ENCODE assay signal across 8 mouse cellular contexts in the genomic region with DNA sequence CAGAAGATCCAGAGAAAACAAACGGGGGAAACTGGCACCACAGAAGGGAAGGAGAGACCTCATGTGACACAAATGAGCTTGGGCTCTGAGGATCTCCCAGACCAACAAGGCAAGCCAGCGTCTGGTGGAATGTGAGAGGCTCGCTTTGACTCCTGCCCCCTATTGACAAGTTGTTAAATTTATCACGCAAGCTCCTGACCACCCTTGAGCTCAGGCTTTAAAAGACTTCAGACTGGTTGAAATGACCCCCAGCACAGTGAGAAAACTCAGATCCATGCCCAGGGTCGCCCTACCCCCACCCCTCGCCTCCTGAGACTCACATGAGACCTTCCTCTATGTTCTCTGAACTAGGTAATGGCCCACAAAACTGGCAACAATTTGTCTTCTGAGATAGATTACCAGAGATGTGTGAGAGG. TPM values are rescaled to one million over a fixed set of nuclear protein-coding genes. Genes with fewer than 3 reads are reported as not detected.
DNase-seq lines count a peak whose midpoint lies in the region; ATAC-seq lines count a peak whose summit lies in the region.

Gene B230217C12Rik (plus strand): TSS at position 242 of the 416 bp plus-strand sequence.

- peak; percentile 49 for ATAC-seq in hindbrain, embryonic 11.5 days (ENCODE audit: low FRiP score)
- ATAC-seq in liver, embryonic 13.5 days (ENCODE audit: low read depth) = no peak
- ATAC-seq in neural tube, embryonic 14.5 days (ENCODE audit: low read depth) = peak; percentile 53

- H3K27ac ChIP-seq in hindbrain, embryonic 11.5 days (ENCODE audit: low read depth, low read length) = peak within 1 kb of the TSS; percentile 78
- H3K27ac ChIP-seq in liver, embryonic 13.5 days = no peak within 1 kb of the TSS
- H3K27ac ChIP-seq in neural tube, embryonic 14.5 days (ENCODE audit: low read depth, low read length) = peak within 1 kb of the TSS; percentile 76

- H3K36me3 ChIP-seq in hindbrain, embryonic 11.5 days (ENCODE audit: control insufficient read depth, insufficient read depth, low read length) = no peaks in the 10 kb centered on the region; the same call in 1 of the 2 replicates
- H3K36me3 ChIP-seq in liver, embryonic 13.5 days = peaks cover 12% of the 10 kb centered on the region
- peaks cover 10% of the 10 kb centered on the region; the same call in 1 of the 2 replicates for H3K36me3 ChIP-seq in neural tube, embryonic 14.5 days (ENCODE audit: control insufficient read depth, insufficient read depth, low read length)

- 4% methylated on average over 6 of the region's 6 CpGs for WGBS in hindbrain, embryonic 11.5 days
- 4% methylated on average over 6 of the region's 6 CpGs for WGBS in liver, embryonic 13.5 days (ENCODE audit: insufficient replicate concordance)
- 2% methylated on average over 6 of the region's 6 CpGs for WGBS in neural tube, embryonic 14.5 days

- no peak for DNase-seq in frontal cortex, adult 2 months (ENCODE audit: extremely low spot score in 1 of 2, low spot score in 1 of 2)
- no peak for DNase-seq in frontal cortex, postnatal 14 days (ENCODE audit: low spot score in 2 of 2)
- peak; percentile 44 for DNase-seq in CD4-positive helper T cell, adult 2 months (ENCODE audit: low read depth, low spot score)
- peak; percentile 65 to 67 for DNase-seq in cerebellum, postnatal 25 days
- DNase-seq in hindbrain, embryonic 11.5 days (ENCODE audit: low spot score) = peak; percentile 65
- DNase-seq in liver, embryonic 13.5 days = no peak
- DNase-seq in gastrocnemius, postnatal 25 days = no peak

- H3K4me3 ChIP-seq in hindbrain, embryonic 11.5 days (ENCODE audit: low read depth, low read length) = peak within 1 kb of the TSS; percentile 53
- H3K4me3 ChIP-seq in liver, embryonic 13.5 days (replicated peaks) = peak within 1 kb of the TSS; percentile 55
- peak within 1 kb of the TSS; percentile 36 for H3K4me3 ChIP-seq in neural tube, embryonic 14.5 days (ENCODE audit: low read depth, low read length)

- H3K4me1 ChIP-seq in hindbrain, embryonic 11.5 days (replicated peaks; ENCODE audit: control insufficient read depth, insufficient read depth, low read length) = no peaks in the 10 kb centered on the region; the same call in 1 of the 2 replicates
- H3K4me1 ChIP-seq in liver, embryonic 13.5 days (replicated peaks) = peaks cover 50% of the 10 kb centered on the region
- H3K4me1 ChIP-seq in neural tube, embryonic 14.5 days (ENCODE audit: control insufficient read depth, insufficient read depth, low read length) = peaks cover 7% of the 10 kb centered on the region

- peak within 1 kb of the TSS; percentile 73 for H3K9ac ChIP-seq in hindbrain, embryonic 11.5 days (ENCODE audit: low read depth, low read length)
- H3K9ac ChIP-seq in liver, embryonic 13.5 days = peak within 1 kb of the TSS; percentile 59
- H3K9ac ChIP-seq in neural tube, embryonic 14.5 days (replicated peaks; ENCODE audit: low read depth, low read length) = peak within 1 kb of the TSS; percentile 48

- peak within 1 kb of the TSS; percentile 31 for H3K4me2 ChIP-seq in hindbrain, embryonic 11.5 days (replicated peaks; ENCODE audit: low read depth, low read length)
- H3K4me2 ChIP-seq in liver, embryonic 13.5 days = peak within 1 kb of the TSS; percentile 68
- peak within 1 kb of the TSS; percentile 73 for H3K4me2 ChIP-seq in neural tube, embryonic 14.5 days (ENCODE audit: low read depth, low read length)

- H3K9me3 ChIP-seq in hindbrain, embryonic 11.5 days (ENCODE audit: control insufficient read depth, low read length) = no peaks in the 10 kb centered on the region
- H3K9me3 ChIP-seq in liver, embryonic 13.5 days (replicated peaks) = no peaks in the 10 kb centered on the region
- H3K9me3 ChIP-seq in neural tube, embryonic 14.5 days (ENCODE audit: control insufficient read depth, low read length) = no peaks in the 10 kb centered on the region

- H3K27me3 ChIP-seq in hindbrain, embryonic 11.5 days (ENCODE audit: control insufficient read depth, insufficient read depth, low read length) = no peaks in the 10 kb centered on the region
- H3K27me3 ChIP-seq in liver, embryonic 13.5 days = no peaks in the 10 kb centered on the region
- no peaks in the 10 kb centered on the region for H3K27me3 ChIP-seq in neural tube, embryonic 14.5 days (ENCODE audit: control insufficient read depth, insufficient read depth, low read length)

RNA-seq across cellular contexts. Expression of gene B230217C12Rik, which starts in this region (rescaled TPM):
- polyA plus RNA-seq in frontal cortex, adult 2 months (2012; rRNA removed) = 102 and 104 TPM in 2 replicates
- polyA plus RNA-seq in hindbrain, embryonic 11.5 days (2014; fragmentation: Nextera tagmentation; extraction: Ambion mirVana) = 15.1 TPM in 2 replicates
- polyA plus RNA-seq in liver, embryonic 13.5 days (2015; fragmentation: Nextera tagmentation; extraction: Ambion mirVana) = 0.85 and 1.3 TPM in 2 replicates
- 39.8 and 53.5 TPM in 2 replicates for polyA plus RNA-seq in neural tube, embryonic 14.5 days (2014; fragmentation: Nextera tagmentation; extraction: Ambion mirVana)
- under 1 TPM; 0.48 to 0.67 TPM for total RNA-seq in gastrocnemius, postnatal 25 days (2021)

Comparison
In these comparisons a context has a peak if more than half of its experiments do, and no peak if none do; other contexts are left out.
1. DNase-seq: peak in CD4-positive helper T cell, adult 2 months (single experiment), cerebellum, postnatal 25 days (2 of 2) and hindbrain, embryonic 11.5 days (single experiment); none in frontal cortex, adult 2 months (0 of 2), frontal cortex, postnatal 14 days (0 of 2), liver, embryonic 13.5 days (single experiment) and gastrocnemius, postnatal 25 days (single experiment).
2. Peak in every context shown above with its lines, with median percentiles within 50 percentile points of each other: H3K4me2 ChIP-seq, H3K4me3 ChIP-seq and H3K9ac ChIP-seq.